Mouse (Mus musculus) heart, embryonic 10.5 days (tissue): ENCODE data around the gene Cela3b. TPM values are rescaled to one million over a fixed set of nuclear protein-coding genes. Genes with fewer than 3 reads are reported as not detected.

ENCODE experiments used
- DNase-seq: peaks from one replicate; pipeline ENCODE4 v3.0.0-alpha.2; 2017; ENCODE audit warnings: low spot score
- H3K27ac ChIP-seq: fragments of 300-500 bp; sonication (generic); 2 replicates; pipeline ENCODE4 v1.5.1; 2016; ENCODE audit warnings: mild to moderate bottlenecking
- H3K27me3 ChIP-seq: fragments of 300-500 bp; sonication (generic); 2 replicates; pipeline ENCODE4 v1.6.1; 2016; ENCODE audit warnings: mild to moderate bottlenecking; ENCODE audit not compliant: poor library complexity, insufficient read depth, severe bottlenecking
- H3K36me3 ChIP-seq: fragments of 300-500 bp; sonication (generic); 2 replicates; pipeline ENCODE4 v1.6.1; 2016; ENCODE audit warnings: mild to moderate bottlenecking, moderate library complexity
- H3K4me1 ChIP-seq: fragments of 300-500 bp; sonication (generic); 2 replicates; pipeline ENCODE4 v1.6.1; 2016; ENCODE audit warnings: mild to moderate bottlenecking
- H3K4me3 ChIP-seq: fragments of 300-500 bp; sonication (generic); 2 replicates; pipeline ENCODE4 v1.5.1; 2016; ENCODE audit warnings: mild to moderate bottlenecking, moderate library complexity
- H3K9me3 ChIP-seq: fragments of 300-500 bp; sonication (generic); 2 replicates; pipeline ENCODE4 v1.6.1; 2016; ENCODE audit warnings: mild to moderate bottlenecking, moderate library complexity
- WGBS: fragments of 180-500 bp; shearing (Covaris S2); methylation state at CpG from one replicate; pipeline ENCODE4 v1.1.7; 2016; 5-methylcytosine and 5-hydroxymethylcytosine counted together
- polyA plus RNA-seq: library from polyadenylated mRNA; unstranded; fragments of >200 nt; fragmentation: Nextera tagmentation; extraction: Ambion mirVana; gene quantifications from 2 replicates; pipeline ENCODE4 v1.2.1, GENCODE M21; 2016

The Cela3b gene
- polyA plus RNA-seq, 1 experiment from 2014 or later, result not detected

DNA sequence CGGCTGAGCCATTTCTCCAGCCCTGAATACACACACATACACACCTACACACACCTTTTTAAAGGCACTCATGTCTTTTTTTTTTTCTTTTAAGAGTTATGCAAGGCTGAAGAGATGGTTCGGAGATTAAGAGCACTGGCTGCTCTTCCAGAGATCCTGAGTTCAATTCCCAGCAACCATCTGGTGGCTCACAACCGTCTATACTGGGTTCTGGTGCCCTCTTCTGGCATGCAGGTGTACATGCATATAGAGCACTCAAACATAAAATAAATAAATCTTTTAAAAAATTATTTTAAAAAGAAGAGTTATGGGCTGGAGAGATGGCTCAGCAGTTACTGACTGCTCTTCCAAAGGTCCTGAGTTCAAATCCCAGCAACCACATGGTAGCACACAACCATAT is 39.1 kb downstream of the Cela3b start:
- H3K9me3 ChIP-seq, result no peaks in the 10 kb centered on the region
- H3K4me1 ChIP-seq, result peaks cover 5% of the 10 kb centered on the region
- 85% methylated on average over 3 of the region's 3 CpGs for WGBS
- no peak overlapping the region for H3K4me3 ChIP-seq
- no peaks in the 10 kb centered on the region for H3K27me3 ChIP-seq
- no peak for DNase-seq
- H3K36me3 ChIP-seq, result no peaks in the 10 kb centered on the region; the same call in 1 of the 2 replicates
- no peak overlapping the region for H3K27ac ChIP-seq

GRCm38 (mm10) chr4:137390196-137390595 is 40.1 kb downstream of the Cela3b start:
- no peaks in the 10 kb centered on the region; the same call in 1 of the 2 replicates for H3K36me3 ChIP-seq
- no peak overlapping the region for H3K4me3 ChIP-seq
- WGBS, result 90% methylated on average over 4 of the region's 4 CpGs
- DNase-seq, result no peak
- no peaks in the 10 kb centered on the region for H3K27me3 ChIP-seq
- no peak overlapping the region for H3K27ac ChIP-seq
- H3K9me3 ChIP-seq, result no peaks in the 10 kb centered on the region
- H3K4me1 ChIP-seq, result peaks cover 5% of the 10 kb centered on the region

DNA sequence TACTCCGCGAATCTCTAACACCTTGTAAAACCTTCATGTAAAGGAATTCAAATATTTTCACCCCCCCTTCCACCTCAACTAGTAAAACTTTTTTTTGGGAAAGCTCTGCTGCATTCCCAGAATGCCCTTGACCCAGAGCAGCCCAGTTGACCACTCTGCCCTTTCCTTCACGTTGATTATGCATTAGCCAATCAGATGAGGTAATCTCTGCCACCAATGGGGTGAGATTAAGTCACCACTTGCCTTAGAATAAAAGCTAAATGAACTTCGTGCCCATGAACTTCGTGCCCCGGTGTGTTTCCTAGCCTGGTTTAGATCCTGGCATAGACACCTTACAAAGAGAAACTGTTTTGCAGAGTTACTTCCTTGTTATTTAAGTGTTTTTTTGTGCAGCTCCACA is 41.4 kb downstream of the Cela3b start:
- Histone ChIP-seq H3K4me3 (peak overlapping the region; percentile 80), H3K4me1 (peaks cover 5% of the 10 kb centered on the region), H3K9me3 (no peaks in the 10 kb centered on the region), H3K36me3 (no peaks in the 10 kb centered on the region; the same call in 1 of the 2 replicates), H3K27ac (peak overlapping the region; percentile 96), H3K27me3 (no peaks in the 10 kb centered on the region)
- DNase-seq, result no peak
- WGBS, result 45% methylated on average over 6 of the region's 6 CpGs

DNA sequence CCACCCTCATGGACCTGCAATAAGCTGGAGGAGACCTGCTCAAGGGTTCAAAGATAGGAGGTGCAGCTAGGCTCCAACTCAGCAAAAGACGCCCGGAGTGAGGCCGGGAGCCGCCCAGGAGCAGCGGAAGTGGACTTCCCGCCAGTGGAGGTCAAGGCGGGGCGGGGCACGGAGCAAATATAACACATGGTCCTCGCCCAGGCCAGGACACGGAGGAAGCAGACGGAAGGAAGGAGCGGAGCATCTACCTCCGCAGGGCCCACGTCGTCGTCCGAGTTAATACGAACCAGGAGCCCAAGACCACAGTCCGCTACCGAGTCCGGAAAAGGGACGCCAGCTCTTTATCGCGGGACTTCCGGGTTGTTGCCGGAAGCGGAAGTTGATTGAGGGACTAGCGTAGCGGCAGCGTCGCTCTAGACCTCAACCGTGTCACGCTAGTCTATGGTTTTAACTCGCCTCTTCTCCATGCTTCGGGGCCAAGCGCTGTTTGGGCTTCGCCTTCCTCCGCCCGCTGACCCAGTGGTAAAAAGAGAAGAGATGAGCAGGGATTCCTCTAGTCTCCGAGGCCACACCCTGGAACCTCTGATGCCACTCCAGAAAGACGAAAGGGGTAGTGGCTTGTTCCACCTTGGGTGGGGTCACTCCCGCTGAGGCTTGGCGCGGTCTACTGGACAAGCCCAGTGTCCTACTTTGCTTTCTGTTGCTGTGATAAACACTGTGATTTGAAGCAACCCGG is 42.1 kb downstream of the Cela3b start:
- 2% methylated on average over 46 of the region's 46 CpGs for WGBS
- H3K9me3 ChIP-seq, result no peaks in the 10 kb centered on the region

GRCm38 (mm10) chr4:137387482-137388058 is 42.8 kb downstream of the Cela3b start:
- Histone ChIP-seq H3K4me3 (peak overlapping the region; percentile 80), H3K9me3 (no peaks in the 10 kb centered on the region), H3K4me1 (peaks cover 5% of the 10 kb centered on the region), H3K36me3 (no peaks in the 10 kb centered on the region; the same call in 1 of the 2 replicates), H3K27me3 (no peaks in the 10 kb centered on the region), H3K27ac (peak overlapping the region; percentile 96)
- DNase-seq, result no peak
- WGBS, result 1% methylated on average over 20 of the region's 20 CpGs

More for the DNA sequence above, 42.1 kb downstream of the Cela3b start:
- H3K4me1 ChIP-seq, result peaks cover 5% of the 10 kb centered on the region
- no peaks in the 10 kb centered on the region for H3K27me3 ChIP-seq
- peak overlapping the region; percentile 80 for H3K4me3 ChIP-seq
- peak; percentile 96 for DNase-seq
- H3K36me3 ChIP-seq, result no peaks in the 10 kb centered on the region; the same call in 1 of the 2 replicates
- peak overlapping the region; percentile 96 for H3K27ac ChIP-seq

- WGBS, result 30% methylated on average over 15 of the region's 16 CpGs
- DNase-seq, result no peak
- Histone ChIP-seq H3K27ac (peak overlapping the region; percentile 60; the same call in 1 of the 2 replicates), H3K4me1 (peaks cover 8% of the 10 kb centered on the region), H3K9me3 (no peaks in the 10 kb centered on the region), H3K4me3 (peak overlapping the region; percentile 35), H3K27me3 (no peaks in the 10 kb centered on the region), H3K36me3 (no peaks in the 10 kb centered on the region)
Measured at GRCm38 (mm10) chr4:137380702-137381605, 49.4 kb downstream of the Cela3b start.

- DNase-seq, result no peak
- Histone ChIP-seq H3K4me1 (peaks cover 19% of the 10 kb centered on the region), H3K27me3 (no peaks in the 10 kb centered on the region), H3K9me3 (no peaks in the 10 kb centered on the region), H3K36me3 (no peaks in the 10 kb centered on the region), H3K27ac (no peak overlapping the region), H3K4me3 (no peak overlapping the region)
- WGBS, result 89% methylated on average over 10 of the region's 10 CpGs
Measured at GRCm38 (mm10) chr4:137379713-137380255, 50.6 kb downstream of the Cela3b start.

GRCm38 (mm10) chr4:137379085-137379484 is 51.3 kb downstream of the Cela3b start:
- DNase-seq, result no peak
- H3K27me3 ChIP-seq, result no peaks in the 10 kb centered on the region
- 82% methylated on average over 3 of the region's 3 CpGs for WGBS

DNA sequence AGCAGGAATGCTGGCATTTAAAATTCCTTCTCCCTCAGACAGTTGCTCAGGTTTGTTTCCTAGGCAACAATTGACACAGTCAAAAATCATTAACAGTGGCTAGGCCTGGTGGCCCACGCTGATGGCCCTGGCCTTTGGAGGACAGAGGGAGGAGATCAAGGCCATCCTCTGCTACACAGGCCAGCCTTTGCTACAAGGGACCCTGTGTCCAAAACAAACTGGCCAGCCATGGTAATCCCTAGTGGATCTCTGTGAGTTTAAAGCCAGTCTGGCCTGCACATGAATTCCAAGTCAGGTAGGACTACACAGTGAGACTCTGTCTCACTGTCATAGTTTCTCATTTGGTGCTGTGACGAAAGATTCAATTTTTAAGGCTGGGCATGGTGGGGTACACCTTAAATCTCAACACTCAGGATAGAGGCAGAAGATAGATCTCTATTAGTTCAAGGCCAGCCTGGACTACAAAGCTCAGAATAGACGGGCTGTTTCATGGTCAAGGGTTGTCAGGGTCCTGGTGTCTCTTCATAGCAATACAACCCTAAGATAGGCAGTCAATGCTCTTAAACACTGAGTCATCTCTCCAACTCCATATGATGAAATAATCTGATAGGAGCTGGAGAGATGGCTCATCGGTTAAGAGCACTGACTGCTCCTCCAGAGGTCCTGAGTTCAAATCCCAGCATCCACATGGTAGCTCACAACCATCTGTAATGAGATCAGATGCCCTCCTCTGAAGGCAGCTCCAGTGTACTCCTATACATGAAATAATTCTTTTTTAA is 52.6 kb downstream of the Cela3b start:
- H3K9me3 ChIP-seq, result no peaks in the 10 kb centered on the region
- H3K27ac ChIP-seq, result no peak overlapping the region; the same call in 1 of the 2 replicates
- no peaks in the 10 kb centered on the region for H3K27me3 ChIP-seq
- peaks cover 27% of the 10 kb centered on the region for H3K4me1 ChIP-seq
- no peak for DNase-seq
- WGBS, result 79% methylated on average over 4 of the region's 4 CpGs
- H3K4me3 ChIP-seq, result no peak overlapping the region
- H3K36me3 ChIP-seq, result no peaks in the 10 kb centered on the region

More at GRCm38 (mm10) chr4:137379085-137379484, 51.3 kb downstream of the Cela3b start:
- Histone ChIP-seq H3K4me3 (no peak overlapping the region), H3K36me3 (no peaks in the 10 kb centered on the region), H3K9me3 (no peaks in the 10 kb centered on the region), H3K4me1 (peaks cover 19% of the 10 kb centered on the region), H3K27ac (no peak overlapping the region)

DNA sequence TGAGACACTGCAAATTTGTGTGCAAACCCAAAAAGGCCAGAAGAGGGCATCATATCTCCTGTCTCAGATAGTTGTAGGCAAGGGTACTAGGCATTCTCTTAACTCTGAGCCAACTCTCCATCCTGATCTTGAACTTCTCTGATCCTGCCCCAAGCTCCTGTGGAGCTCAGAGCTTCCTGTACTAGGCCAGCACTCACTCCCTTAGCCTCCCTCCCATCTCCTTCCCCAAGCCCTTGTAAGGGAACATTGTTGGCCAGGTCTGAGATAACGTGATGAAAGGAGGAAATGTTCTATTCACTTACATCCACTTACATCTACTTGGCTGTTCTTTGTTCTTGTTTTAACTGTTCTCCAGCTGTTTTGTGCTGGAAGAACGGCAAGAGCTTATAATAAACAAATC is 53.6 kb downstream of the Cela3b start:
- H3K36me3 ChIP-seq, result no peaks in the 10 kb centered on the region
- no peak for DNase-seq
- no peaks in the 10 kb centered on the region for H3K27me3 ChIP-seq
- 51% methylated on average over 2 of the region's 2 CpGs for WGBS
- peaks cover 32% of the 10 kb centered on the region for H3K4me1 ChIP-seq
- no peaks in the 10 kb centered on the region for H3K9me3 ChIP-seq
- H3K4me3 ChIP-seq, result no peak overlapping the region
- no peak overlapping the region for H3K27ac ChIP-seq

GRCm38 (mm10) chr4:137375314-137376278 is 54.7 kb downstream of the Cela3b start:
- Histone ChIP-seq H3K4me1 (peaks cover 27% of the 10 kb centered on the region), H3K27me3 (no peaks in the 10 kb centered on the region), H3K36me3 (no peaks in the 10 kb centered on the region), H3K9me3 (no peaks in the 10 kb centered on the region), H3K4me3 (peak overlapping the region; percentile 19), H3K27ac (peak overlapping the region; percentile 62; the same call in 1 of the 2 replicates)
- 39% methylated on average over 19 of the region's 19 CpGs for WGBS
- no peak for DNase-seq
